Mouse (Mus musculus) brain, adult 2 months (tissue): Measurements from ENCODE around the gene Ubxn2a.
"Not testable (repeated sequence)": the region's sequence is repeated elsewhere in the genome, so short reads cannot be mapped to it uniquely, and the experiment has no call there.

ENCODE experiments used
- DNase-seq: peaks from one replicate; pipeline ENCODE4 v3.0.0; 2011; ENCODE audit warnings: low read depth, low spot score

The Ubxn2a gene

GRCm38 (mm10) chr12:4906951-4907906 lies at the start of gene Ubxn2a:
Gene Ubxn2a (minus strand): TSS chr12:4907705.
- peak; percentile 98 for DNase-seq

- DNase-seq: peak; percentile 82
Observed at GRCm38 (mm10) chr12:4953156-4953555, 45.7 kb upstream of the Ubxn2a start.

DNA sequence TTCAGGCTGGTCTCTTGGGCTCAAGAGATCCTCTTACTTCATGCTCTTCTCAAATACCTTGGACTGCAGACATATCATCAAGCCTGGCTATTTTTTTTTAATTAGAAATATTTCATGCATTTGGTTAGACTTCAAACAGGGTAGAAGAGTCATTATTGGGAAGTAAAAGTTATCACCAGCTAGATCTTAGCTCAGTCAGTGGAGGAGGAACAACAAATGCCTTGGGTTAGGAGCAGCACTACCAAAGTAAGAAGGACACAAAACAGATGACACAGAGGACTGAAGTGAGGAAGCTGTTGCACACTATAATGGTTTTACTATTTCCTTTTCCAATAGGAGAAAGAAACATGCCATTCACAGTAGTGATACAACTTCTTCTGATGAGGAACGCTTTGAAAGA lies 44.8 kb upstream of the Ubxn2a start:
- DNase-seq: no peak

DNA sequence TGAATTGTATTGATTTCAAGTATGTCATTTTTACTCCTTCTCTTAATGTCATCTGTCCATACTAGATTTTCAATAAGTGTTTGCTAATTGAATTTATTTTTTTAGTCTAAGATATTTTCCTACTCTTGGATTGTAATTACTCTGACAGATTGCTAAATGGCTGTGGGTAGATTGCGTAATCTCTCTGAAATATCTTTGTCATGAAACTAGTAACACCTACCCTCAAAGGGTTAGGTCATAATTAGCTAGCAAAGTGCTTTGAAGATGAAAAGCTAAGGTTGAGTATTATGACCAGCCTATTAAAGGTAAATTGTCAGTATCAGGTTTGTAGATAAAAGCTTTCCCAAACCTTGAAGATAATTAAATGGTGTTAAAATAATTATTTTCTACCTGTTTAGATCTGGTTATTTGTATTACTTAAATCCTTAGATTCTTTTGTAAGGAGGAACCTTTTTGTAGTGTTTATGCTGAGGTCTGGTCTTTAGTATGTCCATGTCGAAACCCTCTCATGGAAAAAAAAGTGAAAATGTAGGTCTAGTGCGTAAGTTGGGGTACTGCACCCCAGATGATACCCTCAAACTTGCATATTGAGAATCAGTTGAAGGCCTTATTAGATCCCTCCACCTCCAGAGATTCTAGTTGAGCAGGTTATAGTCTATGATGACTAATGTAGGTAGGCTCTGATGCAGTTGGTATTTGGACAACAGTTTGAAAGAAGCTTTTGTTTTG lies 23.5 kb upstream of the Ubxn2a start:
- no peak for DNase-seq

- DNase-seq: no peak
Observed at GRCm38 (mm10) chr12:4928197-4928596, 20.7 kb upstream of the Ubxn2a start.

GRCm38 (mm10) chr12:4917805-4918591 lies 10.5 kb upstream of the Ubxn2a start:
- peak; percentile 68 for DNase-seq

DNA sequence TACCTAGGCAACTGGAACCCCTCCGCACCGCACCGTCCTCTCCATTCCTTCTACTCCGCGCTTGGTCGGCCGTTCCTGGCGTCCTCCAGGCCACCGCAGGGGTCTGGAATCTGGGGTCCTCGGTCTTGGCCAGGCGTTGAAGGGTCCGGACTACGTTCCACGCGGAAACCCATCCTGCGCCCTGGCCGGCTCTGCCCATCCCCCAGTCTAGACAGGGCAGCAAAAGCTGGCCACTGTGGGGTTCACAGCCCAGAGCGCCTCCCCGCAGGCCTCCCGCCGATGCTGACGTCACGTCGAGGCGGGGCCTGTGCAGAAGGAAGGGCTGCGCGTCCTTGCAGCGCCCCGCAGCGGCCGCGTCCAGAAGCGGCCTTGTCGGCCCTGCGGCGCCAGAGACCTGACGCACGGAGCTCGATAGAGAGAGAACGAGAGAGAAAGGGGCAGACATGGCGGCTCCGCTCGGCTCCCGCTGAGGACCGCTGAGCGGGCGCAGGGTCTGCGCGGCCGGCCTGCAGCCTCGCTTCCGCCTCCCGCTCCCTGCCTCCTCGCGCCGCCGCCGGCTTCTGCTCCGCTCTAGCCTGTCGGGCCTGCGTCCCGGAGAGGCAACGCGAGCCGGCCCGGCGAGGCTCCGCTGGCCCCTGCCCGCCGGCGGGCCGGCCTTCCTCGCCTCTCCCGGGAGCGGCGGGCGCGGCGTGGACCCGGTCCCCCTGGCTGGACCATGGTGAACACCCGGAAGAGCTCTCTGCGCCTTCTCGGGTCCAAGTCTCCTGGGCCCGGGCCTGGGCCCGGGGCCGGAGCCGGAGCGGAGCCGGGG lies 9.7 kb upstream of the Ubxn2a start, which contains the start of gene Atad2b:
Gene Atad2b (plus strand): TSS at position 360 of the 811 bp plus-strand sequence.
- DNase-seq: peak; percentile 99

DNA sequence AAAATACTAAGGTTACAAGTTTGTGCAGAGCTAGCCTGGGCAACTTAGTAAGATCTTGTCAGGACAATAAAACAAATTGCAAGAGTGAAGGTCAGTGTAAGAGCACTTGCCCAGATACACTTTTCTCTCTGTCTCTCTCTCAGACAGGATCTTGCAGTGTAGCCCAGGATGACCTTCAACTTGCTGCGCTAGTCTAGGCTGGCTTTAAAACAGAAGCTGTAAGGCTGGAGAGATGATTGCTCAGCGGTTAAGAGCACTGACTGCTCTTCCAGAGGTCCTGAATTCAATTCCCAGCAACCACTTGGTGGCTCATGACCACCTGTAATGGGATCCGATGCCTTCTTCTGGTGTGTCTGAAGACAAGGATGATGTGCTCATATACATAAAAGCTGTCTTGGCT lies 7.4 kb upstream of the Ubxn2a start:
- no peak for DNase-seq

DNA sequence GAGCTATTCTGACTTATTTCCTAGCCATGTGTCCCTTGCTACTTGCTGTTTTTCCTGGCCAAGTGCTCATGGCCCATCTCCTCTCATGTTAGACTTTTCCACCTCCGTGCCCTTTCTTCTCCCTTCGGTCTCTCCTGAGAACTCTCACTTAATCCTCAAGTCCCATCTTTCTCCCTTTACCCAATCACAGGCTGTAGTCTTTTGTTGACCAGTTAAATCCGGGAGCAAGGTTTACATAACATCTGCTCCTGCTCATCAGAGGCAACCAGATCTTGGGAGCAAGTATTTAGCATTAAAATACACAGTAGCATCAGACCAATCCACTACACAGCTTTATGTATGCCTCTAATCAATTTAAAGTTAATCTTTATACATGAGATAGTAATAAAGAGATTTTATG lies 6.9 kb upstream of the Ubxn2a start:
- no peak for DNase-seq

GRCm38 (mm10) chr12:4911716-4912115 lies 4.2 kb upstream of the Ubxn2a start:
- DNase-seq: no peak

GRCm38 (mm10) chr12:4910496-4910895 lies 3.0 kb upstream of the Ubxn2a start:
- DNase-seq: not testable (repeated sequence)

DNA sequence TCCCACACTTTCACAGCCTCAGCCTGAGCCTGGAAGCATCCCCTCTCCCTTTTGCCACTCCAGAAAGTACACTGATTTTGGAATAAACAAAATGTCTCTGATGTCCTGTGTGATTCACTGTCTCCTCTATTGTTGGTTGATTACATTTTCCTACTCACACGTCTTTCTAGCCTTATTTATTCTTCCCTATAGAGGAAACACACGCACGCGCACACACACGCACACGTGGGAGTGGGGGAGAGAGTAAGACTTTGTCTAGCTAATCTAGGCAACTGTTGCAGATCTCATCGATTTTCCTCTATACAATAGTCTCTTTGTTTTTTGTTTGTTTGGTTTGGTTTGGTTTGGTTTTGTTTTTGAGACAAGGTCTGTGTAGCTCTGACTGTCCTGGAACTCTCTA lies 886 bp upstream of the Ubxn2a start:
- no peak for DNase-seq

GRCm38 (mm10) chr12:4906476-4906875 lies 1.0 kb downstream of the Ubxn2a start:
- DNase-seq: no peak

DNA sequence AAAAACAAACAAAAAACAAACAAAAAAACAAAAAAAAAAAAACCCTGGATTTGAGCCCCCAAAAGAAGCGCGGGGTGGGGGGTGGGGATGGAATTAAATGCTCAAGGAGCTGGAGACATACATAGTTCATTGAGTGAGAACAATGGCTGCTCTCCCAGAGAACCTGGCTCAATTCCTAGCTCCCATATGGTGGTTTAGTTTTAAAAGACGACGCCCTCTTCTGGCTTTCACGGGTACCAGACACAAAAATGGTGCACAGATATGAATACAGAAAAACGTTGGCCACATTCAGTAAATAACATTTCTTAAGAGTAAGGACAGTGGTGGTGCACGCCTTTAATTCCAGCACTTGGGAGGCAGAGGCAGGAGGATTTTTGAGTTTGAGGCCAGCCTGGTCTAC lies 1.6 kb downstream of the Ubxn2a start:
- DNase-seq: peak; percentile 55

GRCm38 (mm10) chr12:4898024-4898423 lies 9.5 kb downstream of the Ubxn2a start:
- no peak for DNase-seq

GRCm38 (mm10) chr12:4889891-4890290 lies 17.6 kb downstream of the Ubxn2a start:
- no peak for DNase-seq

DNA sequence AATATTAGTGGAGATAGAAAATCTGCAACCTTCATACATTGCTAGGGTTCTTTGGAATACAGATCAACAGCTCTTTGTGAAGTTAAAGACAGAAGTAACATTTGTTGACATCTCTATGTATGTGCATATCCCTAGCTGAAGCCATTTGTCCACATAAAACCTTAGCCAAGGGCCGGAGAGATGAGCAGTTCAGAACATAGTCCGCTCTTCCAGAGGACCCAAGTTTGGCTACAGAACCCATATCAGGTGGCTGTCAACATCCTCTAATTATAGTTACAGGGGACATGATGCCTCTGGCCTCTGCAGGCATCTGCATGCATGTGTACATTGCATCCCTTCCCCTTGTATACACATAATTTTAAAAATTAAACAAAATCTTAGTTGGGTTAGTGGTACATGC lies 18.3 kb downstream of the Ubxn2a start:
- DNase-seq: no peak

- DNase-seq: no peak
Observed at GRCm38 (mm10) chr12:4888739-4889138, 18.8 kb downstream of the Ubxn2a start.

DNA sequence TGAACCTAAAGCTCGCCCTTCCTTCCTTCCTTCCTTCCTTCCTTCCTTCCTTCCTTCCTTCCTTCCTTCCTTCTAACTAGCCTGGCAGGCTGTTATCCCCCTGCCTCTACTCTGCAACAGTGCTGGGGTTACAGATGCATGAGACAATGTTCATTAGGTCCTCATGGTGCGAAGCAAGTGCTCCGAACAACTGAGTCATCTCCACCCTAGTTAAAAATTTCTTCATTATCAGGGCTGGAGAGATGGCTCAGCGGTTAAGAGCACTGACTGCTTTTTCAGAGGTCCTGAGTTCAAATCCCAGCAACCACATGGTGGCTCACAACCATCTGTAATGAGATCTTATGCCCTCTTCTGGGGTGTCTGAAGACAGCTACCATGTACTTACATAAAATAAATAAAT lies 20.9 kb downstream of the Ubxn2a start:
- DNase-seq: not testable (repeated sequence)

DNA sequence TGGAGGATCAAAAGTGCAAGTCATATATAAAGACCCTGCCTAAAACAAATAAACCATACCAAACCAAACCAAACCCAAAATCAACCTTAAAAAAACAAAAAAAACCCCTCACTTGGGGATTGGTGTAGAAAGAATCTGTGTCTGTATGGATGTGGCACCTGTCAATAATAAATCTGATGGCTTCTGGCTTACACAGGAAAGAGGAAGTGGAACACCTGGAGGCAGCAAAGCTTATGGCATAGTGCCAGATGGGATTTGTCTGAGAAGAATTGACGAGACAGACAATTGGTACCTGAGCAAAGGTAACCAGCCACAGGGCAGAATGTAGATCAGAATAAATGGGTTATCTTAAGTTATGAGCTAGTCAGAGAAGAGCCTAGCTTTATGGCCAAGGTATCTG lies 22.4 kb downstream of the Ubxn2a start:
- DNase-seq: no peak

- DNase-seq: no peak
Observed at GRCm38 (mm10) chr12:4882086-4882485, 25.4 kb downstream of the Ubxn2a start.
